Mouse (Mus musculus) adrenal gland, postnatal 36 days (tissue): Measurements from ENCODE around the gene Zfp974. TPM values are rescaled to one million over a fixed set of nuclear protein-coding genes. Genes with fewer than 3 reads are reported as not detected.
"Not testable (repeated sequence)": the region's sequence is repeated elsewhere in the genome, so short reads cannot be mapped to it uniquely, and the experiment has no call there.

Source experiments
- DNase-seq, 2 experiments: peaks; one replicate each; pipeline ENCODE4 v3.0.0; 2021; ENCODE audit warnings: mixed read lengths in 1 of 2
- long read RNA-seq, 2 experiments: library from polyadenylated mRNA; stranded (forward); transcript quantifications; one replicate each; pipeline ENCODE4 v2.0.0; 2021; ENCODE audit warnings: borderline sequencing depth in 2 of 2
- total RNA-seq, 2 experiments: library from RNA; stranded (reverse); gene quantifications; 2 replicates each; pipeline ENCODE4 v1.2.3; 2021

Gene Zfp974
- total RNA-seq = 10 to 100 TPM; 12.7 to 14.3 TPM
- long read RNA-seq, experiment 1, partial matches to known transcripts = 0 of 6 reads
- long read RNA-seq, experiment 1, other reads (novel, unspliced or antisense) = 5 of 6 reads
- long read RNA-seq, experiment 2, partial matches to known transcripts = 0 of 4 reads
- long read RNA-seq, experiment 2, other reads (novel, unspliced or antisense) = 3 of 4 reads

DNA sequence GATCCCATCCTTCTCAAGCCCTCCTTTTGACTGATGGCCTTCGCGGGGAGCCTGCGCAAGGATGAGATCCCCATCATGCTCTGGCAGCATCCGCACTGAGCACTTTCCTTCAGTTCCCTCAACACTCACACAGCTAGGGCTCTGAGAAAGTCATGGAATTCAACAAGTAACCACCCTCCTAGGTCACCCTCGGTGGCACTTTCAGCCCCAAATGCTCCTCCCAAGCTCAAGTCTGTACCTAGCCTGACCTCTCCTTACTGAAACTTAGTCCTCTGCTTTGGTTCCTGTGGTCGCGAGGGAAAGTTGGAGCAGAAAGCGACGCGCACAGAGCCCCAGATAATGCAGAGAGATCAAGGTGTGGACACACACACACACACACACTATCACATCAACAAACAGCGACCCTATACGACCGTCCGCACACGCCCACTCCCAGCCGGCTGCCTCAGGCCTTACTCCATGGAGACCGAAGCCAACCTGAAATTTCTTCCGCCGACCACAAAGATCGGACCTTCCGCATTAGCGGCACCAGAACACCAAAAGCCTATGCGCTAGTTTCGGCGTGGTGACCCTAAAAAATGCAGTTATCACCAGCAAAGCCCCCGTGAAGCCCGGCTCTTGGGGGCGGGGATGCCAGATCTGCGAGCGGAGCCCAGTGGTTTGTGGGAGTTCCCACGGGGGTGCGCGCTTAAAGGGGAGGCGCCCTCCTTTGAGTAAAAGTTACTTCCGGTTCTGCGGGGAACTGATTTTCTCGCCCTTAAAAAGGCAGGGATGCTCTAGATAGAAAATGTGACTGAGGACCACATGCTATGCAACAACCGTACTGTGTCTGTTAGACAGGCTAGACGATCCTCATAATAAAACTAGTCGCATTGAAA lies at the start of gene Zfp974:
Zfp974 (minus strand) TSS at position 643 of the 878 bp plus-strand sequence.
- DNase-seq = peak; percentile 76 to 83

DNA sequence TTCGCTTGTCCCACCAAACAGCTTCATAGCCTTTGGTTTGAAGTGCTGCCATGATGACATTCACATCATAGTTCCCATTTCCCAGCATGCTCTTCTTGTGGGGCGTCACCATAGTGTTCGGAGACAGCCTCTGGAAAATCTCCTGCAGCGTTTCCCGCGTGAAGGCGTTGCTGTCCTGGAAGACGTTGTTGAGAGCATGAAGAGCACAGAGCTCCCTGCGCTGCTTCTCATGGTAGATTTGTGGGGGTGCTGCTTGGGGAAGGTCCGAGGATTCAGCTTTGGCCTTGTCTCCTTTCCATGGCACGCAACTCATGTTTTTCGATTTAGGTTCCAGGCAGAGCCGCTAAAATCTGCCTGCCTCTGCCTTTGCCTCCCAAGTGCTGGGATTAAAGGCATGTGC lies 20.2 kb upstream of the Zfp974 start:
- not testable (repeated sequence) for DNase-seq

DNA sequence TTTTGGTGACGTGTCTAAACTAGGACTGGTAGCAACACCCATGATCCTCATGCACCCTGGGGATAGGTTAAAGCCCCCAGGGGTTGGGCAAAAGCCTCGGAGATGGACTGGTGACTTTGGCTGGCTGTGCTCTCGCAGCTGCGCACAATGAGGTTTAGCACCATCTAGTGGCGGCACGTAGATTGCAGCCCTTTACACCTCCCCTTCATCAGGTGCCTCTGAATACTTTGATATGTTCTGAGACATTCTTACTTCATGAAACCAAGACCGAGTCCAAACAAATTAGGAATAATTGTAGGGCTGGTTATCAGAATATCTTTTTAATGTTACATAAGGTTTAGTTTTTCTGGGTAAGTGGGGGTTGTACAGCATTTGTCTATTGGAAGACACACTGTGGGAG lies 12.6 kb upstream of the Zfp974 start:
- DNase-seq = peak; percentile 10 to 20

DNA sequence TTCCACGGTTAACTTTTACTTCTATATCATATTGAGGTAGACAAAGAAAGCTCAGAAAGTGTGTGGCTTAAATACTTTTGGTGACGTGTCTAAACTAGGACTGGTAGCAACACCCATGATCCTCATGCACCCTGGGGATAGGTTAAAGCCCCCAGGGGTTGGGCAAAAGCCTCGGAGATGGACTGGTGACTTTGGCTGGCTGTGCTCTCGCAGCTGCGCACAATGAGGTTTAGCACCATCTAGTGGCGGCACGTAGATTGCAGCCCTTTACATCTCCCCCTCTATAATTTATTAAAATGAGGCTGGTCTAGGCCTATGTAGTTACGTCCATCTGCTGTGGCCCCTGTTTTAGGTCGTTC lies 4.5 kb upstream of the Zfp974 start:
- not testable (repeated sequence) for DNase-seq

- DNase-seq = no peak
Observed at GRCm38 (mm10) chr7:27933050-27933799, 4.0 kb upstream of the Zfp974 start.

GRCm38 (mm10) chr7:27927041-27927440 lies 2.2 kb downstream of the Zfp974 start:
- DNase-seq = not testable (repeated sequence)

DNA sequence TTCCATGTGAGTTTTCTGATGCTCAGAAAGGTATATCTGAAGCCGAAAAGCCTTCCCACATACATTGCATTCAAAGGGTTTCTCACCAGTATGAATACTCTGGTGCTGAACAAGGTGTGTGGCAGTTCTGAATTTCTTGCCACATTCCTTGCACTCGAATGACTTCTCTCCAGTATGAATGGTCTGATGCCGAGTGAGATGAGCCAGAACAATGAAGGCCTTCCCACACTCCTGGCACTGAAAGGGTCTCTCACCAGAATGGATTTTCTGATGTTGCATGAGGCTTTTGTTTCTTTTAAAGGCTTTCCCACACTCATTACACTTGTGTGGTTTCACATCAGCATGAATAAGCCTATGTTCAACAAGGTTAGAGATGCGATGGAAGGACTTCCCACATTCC lies 18.3 kb downstream of the Zfp974 start:
- DNase-seq = not testable (repeated sequence)

GRCm38 (mm10) chr7:27905061-27905848 lies 24.0 kb downstream of the Zfp974 start:
- no peak for DNase-seq

DNA sequence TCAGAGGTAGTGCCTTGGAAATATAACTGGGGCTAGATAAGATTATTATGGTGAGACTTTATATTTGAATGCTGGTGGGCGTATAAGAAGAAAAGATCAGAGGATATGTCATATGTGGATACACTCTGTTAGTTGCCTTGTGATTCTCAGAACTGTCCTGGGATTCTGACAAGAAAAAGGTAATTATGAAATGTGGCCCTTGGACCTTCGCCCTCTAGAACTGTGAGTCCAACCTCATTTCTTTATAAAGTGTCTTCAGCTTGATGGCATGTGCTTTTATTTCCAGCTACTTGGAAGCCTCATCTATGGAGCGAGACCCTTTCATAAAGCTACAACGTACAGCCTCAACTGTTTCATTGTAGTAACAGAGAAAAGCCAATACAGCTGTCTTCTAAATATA lies 28.7 kb downstream of the Zfp974 start:
- no peak for DNase-seq

DNA sequence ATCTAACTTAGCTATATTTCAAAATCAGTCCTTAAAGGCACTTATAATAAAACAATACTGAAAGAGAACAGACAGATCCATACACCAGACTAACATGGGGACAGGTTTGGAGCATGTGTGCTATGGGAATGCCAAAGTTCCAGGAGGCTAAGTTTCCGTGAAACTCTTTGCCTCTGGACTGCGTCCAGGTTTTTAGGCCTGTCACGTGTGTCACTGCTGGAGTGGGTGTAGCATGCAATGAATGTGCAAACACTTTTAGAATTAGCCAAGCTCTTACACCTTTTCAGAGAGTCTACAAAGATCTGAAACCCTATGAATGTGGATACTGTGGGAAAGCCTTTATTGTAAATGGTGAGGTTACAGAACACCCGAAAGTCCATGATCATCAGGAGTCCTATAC lies 47.5 kb downstream of the Zfp974 start:
- no peak for DNase-seq

DNA sequence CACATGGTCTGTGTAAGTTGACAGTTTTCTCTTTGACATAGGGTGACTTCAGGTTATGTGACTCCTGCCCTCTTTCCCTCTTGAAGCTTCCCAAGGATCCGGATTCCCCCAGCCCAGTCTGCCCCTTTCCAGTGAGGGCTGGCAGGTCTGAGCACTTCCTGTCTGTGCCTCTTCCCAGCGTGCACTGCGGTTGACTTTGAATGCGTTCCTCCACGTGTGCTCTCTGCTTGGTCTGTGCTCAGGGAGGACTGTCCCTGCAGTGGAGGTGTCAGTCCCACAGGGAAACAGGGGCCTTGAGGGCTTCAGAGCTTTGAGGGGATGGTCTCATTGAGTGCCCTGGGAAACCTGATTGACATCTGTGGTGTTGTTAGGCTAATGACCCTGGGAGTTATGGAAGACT lies 66.7 kb downstream of the Zfp974 start:
- not testable (repeated sequence) for DNase-seq

DNA sequence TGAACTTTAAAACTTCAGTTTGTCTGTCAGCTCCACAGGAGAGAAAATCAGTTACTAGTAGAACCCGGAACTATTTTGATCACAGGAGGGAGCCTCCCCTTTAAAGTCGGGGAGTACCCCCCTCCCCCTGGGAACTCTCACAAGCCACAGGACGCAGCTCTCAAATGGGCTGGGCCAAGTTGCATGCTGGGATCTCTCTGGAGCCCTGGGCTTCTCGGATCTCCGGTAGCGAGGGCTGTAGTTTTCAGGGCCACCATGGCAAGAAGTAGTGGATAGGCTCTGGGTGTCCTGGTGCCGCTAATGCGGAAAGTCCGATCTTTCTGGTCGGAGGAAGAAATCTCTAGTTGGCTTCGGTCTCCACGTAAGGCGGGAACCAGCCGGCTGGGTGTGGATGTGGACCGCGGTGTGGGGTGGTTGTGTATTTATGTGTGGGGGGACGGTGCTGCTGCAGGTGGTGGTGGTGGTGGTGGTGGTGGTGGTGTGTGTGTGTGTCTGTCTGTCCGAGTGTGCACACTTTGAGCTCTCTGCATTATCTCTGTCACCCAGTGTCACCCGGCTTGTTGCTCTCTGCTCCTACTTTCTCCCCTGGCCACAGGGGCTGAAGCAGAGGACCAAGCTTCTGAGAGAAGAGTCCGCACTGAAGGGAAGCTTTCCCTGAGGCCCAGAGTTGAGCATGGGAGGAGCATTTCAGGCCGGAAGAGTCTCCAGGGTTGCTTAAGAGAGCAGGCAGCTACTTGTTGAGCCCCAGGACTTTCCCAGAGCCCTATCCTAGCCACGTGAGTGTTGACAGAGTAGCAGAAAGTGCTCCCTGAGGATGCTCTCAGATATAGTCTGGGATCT lies 68.6 kb downstream of the Zfp974 start:
- peak; percentile 83 to 89 for DNase-seq

DNA sequence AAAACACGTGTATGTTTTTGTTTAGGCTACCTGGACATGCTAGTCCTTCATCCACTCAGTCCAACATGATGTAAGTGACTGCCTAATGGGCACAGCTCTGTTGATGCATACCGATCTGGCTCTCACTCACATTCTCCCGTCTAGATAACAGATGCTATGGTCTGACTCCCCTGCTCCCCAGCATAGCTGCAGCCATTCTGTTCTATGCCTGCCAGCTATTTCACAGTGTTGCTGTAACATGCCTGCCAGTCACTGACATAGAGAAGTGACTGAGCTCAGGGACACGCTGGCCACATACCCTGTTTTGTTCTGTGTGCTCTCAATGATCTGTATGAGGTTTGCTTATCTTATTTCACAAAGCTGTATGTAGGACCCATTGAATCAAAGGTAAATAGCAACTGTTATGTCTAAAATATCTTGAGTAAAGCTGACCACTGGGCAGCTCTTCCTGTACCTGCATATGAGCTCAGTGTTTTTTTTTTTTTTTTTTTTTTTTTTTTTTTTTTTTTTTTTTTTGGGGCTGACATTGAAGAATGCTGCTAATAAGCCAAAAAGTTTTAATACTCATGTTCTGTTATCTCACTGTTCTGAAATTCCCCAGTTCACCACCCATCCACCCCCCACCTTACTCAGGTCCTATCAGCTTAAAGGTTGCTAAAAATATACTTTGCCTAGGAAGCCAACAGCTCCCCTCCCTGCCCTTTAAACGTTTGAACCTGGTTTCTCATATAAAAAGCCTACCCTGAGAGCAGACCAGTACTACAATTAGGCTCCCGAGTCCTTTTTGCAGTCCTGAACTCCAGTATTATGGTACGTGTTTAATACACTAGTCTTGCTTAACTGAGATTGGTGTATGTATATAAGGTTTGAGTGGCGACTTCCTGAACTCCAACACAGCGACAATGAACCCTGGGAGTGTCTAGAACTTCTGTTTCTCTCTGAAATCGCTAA lies 69.7 kb downstream of the Zfp974 start:
- DNase-seq = peak; percentile 7 to 12

Other genes with a start within 250 kb of the Zfp974 start
- gene Zfp607b, start 240.1 kb downstream of the Zfp974 start, total RNA-seq = 1 to 10 TPM; 1.2 to 2.3 TPM
- 10 to 100 TPM; 13.2 to 14.5 TPM for gene Zfp60, start 198.1 kb downstream of the Zfp974 start, total RNA-seq
- 1 to 10 TPM; 7.1 to 7.7 TPM for gene Zfp626, start 122.3 kb downstream of the Zfp974 start, total RNA-seq
- gene Zfp59, start 90.9 kb downstream of the Zfp974 start, total RNA-seq = 1 to 10 TPM; 3.1 to 4.1 TPM
- 1 to 10 TPM; 4.6 to 5.4 TPM for gene Zfp607a, start 71.9 kb downstream of the Zfp974 start, total RNA-seq
- gene Zfp780b, start 49.7 kb upstream of the Zfp974 start, total RNA-seq = 10 to 100 TPM; 10.5 to 13.6 TPM
- 1 to 10 TPM; 2.3 to 2.4 TPM for gene Zfp850, start 84.7 kb upstream of the Zfp974 start, total RNA-seq
- 100 to 1,000 TPM; 151 to 195 TPM for gene Psmc4, start 120.6 kb upstream of the Zfp974 start, total RNA-seq
- gene Fcgbp, start 141.8 kb upstream of the Zfp974 start, total RNA-seq = not detected
- not detected for gene 9530053A07Rik, start 200.0 kb upstream of the Zfp974 start, total RNA-seq
- gene Fbl, start 240.2 kb upstream of the Zfp974 start, total RNA-seq = 100 to 1,000 TPM in 1 of 2 experiments, 10 to 100 TPM in 1; 92.2 to 134 TPM